Mouse (Mus musculus): ENCODE results near the gene Adamtsl4. TPM values are rescaled to one million over a fixed set of nuclear protein-coding genes. Genes with fewer than 3 reads are reported as not detected.
"Not testable (repeated sequence)": the region's sequence is repeated elsewhere in the genome, so short reads cannot be mapped to it uniquely, and the experiment has no call there.

Adamtsl4 gene
- total RNA-seq, 2 experiments from 2014 or later = not detected

DNA sequence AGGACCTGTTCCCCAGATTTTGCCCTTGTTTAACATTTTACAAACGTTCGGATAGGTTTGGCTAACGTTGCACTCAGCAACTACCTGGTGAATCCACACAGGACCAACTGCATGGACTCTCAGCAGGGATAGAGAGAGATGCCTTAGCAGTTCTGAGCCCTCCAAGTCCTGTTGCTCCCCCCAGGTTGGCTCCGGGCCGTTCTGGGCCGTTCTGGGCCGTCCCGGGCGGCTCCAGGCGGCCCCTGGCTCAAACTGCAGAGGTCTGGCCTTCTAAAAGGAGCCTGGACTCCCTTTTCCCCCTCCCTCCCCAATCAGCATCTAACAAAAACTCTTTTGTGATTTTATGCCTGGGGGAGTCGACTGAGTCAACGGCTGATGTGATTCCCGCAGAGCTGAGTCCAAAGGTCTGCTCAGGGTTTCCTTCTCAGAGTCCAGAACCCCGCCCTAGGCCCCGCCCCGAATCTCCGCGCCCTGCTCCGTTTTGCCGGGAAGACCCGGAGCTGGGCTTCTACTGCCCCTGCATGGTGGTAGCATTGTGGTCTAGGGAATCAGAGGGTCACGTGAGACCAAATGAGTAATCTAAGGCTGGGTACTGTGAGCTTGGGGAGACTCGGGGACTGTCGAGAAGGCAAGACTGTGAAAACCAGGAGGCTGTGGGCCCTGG lies 14.3 kb upstream of the Adamtsl4 start:
- no peak for ATAC-seq (replicated peaks; ENCODE audit: low FRiP score, poor library complexity, severe bottlenecking)

GRCm38 (mm10) chr3:95701085-95701484 lies 13.4 kb upstream of the Adamtsl4 start:
- no peak for ATAC-seq (replicated peaks; ENCODE audit: low FRiP score, poor library complexity, severe bottlenecking)

DNA sequence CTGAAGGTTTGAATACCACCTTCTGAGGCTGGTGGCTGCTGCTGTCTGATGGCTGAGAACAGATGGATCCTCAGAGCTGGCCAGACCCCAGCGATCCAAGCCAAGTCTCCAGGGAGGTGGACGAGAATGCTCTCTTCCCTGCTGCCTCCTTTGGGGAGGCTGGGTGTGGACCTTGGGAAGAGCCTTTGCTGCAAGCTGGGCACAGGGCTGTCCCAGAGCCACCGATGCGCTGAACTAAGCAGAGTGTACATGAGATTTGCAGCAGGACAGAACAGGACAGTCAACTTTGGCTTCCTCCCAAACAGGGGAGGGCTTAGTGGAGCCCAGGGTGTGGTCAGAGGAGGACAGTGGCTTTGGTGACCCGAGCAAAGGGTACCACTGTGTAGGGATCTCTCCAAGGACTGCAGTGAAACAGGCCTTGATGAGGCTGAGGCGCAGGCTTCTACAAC lies 12.5 kb upstream of the Adamtsl4 start:
- ATAC-seq (replicated peaks; ENCODE audit: low FRiP score, poor library complexity, severe bottlenecking) = no peak

DNA sequence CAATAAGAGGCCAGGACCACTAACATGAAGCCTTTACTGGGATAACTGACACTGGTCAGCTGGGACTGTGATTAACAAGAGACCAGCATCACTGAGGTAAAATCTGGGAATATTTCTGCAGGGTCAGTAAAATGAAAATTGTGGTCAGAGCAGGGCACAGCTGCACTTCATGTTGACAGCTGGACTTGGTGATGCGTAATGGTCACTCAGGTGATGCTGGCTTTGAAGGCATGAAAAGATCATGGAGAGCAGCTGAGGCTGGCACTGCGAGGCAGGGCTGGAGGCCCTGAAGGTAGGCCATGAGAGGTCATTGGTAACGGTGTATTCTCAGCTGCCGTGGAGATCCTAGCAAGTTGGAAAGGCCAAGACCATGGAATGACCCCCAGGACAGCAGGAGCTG lies 10.6 kb upstream of the Adamtsl4 start:
- ATAC-seq (replicated peaks; ENCODE audit: low FRiP score, poor library complexity, severe bottlenecking) = no peak

- no peak for ATAC-seq (replicated peaks; ENCODE audit: low FRiP score, poor library complexity, severe bottlenecking)
These were observed 8.6 kb upstream of the Adamtsl4 start for GRCm38 (mm10) chr3:95696360-95696759.

GRCm38 (mm10) chr3:95695796-95696195 lies 8.1 kb upstream of the Adamtsl4 start:
- ATAC-seq (replicated peaks; ENCODE audit: low FRiP score, poor library complexity, severe bottlenecking) = no peak

DNA sequence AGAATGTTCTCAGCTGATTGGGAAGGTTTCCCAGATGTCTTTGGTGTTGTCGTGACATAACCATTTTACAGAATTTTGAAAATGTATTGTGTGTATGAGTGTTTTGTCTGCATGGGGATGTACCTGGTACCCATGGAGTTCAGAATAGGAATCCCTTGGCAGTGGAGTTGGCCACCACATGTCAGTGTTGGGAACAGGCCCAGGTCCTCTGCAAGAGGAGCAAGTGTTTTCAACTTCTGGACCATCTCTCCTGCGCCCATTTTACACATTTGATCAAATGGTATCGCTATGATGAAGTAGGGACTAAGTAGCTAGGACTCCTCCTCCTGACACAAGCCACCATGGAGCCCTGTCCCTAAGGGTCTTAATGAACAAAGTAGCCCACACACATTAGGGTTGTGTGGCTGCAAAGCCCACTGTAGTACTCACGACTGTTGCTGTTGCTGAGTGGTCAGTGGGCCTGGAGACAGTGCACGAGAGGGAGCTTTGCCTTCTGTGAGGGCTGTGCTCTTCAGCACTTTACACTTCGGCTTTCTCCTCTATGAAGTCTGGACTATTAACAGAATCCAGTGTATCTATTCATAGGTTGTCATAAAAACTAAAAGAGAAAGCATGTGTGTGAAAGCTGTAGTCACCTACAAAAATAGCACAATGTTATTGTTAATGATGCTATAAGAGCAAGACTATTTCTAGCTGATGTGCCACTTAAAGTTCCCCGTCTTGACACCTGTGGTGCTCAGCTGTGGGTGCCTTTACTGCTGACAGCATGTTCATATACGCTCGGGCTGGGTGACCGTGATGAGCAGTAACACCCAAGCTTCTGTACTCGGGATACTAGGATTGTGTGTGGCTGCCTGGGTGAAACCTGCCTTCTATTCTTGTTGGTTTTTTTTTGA lies 7.3 kb upstream of the Adamtsl4 start:
- ATAC-seq (replicated peaks; ENCODE audit: low FRiP score, poor library complexity, severe bottlenecking) = no peak

DNA sequence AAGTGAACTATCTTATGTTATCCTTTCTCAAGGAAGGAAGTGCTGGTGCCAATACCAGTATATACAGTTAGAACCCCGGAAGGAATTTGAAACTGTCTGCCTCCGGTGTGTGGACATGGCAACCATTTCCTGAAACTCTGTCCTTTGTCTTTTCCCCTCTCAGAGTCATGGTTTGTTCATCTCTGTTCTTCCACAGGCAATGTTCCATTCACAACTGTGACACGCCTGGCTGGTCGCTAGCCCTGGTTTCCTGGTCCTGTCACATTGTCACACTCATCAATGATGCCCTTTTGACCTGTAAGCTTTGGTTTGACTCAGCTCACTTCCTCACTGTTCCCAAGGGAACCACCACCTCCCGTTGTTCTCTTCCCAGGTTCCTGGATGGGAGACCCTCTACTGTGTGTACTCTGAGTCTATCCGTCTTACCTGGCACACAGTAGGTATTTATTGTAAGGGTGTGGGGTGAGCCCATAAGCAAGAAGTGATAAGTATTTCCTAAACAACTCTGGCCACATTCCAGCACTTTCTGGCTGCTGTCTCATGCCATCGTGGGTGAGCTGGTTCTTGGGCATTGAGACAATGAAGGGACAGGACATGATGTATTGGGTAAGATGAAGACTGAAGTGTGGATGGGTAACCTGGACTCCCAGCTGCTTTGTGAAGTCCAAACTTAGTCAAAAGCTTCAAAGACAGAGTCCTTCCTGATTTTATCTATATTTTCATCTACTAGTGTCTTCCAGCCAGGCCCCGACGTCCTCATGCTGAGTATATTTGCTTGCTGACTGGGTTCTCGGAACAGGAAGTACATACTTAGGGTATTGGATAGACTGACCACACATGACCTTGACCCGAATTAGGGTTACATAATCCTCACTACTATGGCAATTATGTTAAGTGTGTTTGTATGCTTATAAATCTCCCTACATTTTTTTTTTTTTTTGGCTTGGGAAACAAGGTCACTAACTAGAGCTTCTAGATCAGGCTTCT lies 6.4 kb upstream of the Adamtsl4 start:
- ATAC-seq (replicated peaks; ENCODE audit: low FRiP score, poor library complexity, severe bottlenecking) = no peak

- no peak for ATAC-seq (replicated peaks; ENCODE audit: low FRiP score, poor library complexity, severe bottlenecking)
These were observed 5.0 kb upstream of the Adamtsl4 start for GRCm38 (mm10) chr3:95692677-95693076.

- not testable (repeated sequence) for ATAC-seq (replicated peaks; ENCODE audit: low FRiP score, poor library complexity, severe bottlenecking)
These were observed 2.8 kb upstream of the Adamtsl4 start for GRCm38 (mm10) chr3:95690552-95690951.

DNA sequence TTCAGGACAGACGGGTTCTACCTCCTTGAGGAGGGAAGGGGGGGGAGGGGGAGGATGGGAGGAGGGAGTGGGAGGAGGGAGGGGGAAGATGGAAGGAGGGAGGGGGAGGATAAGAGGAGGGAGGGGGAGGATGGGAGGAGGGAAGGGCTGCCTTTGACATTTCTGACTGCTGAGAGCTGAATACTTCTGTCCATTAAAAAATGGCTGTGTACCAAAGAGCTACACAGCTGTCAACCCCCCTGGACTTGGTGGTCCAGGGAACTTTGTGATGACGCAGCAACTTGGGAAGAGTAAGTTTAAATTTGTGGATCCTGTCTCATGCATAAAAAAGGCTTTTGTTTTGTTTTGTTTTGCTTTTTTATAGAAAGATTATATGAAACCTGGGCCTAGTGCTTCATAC lies 2.2 kb upstream of the Adamtsl4 start:
- no peak for ATAC-seq (replicated peaks; ENCODE audit: low FRiP score, poor library complexity, severe bottlenecking)

DNA sequence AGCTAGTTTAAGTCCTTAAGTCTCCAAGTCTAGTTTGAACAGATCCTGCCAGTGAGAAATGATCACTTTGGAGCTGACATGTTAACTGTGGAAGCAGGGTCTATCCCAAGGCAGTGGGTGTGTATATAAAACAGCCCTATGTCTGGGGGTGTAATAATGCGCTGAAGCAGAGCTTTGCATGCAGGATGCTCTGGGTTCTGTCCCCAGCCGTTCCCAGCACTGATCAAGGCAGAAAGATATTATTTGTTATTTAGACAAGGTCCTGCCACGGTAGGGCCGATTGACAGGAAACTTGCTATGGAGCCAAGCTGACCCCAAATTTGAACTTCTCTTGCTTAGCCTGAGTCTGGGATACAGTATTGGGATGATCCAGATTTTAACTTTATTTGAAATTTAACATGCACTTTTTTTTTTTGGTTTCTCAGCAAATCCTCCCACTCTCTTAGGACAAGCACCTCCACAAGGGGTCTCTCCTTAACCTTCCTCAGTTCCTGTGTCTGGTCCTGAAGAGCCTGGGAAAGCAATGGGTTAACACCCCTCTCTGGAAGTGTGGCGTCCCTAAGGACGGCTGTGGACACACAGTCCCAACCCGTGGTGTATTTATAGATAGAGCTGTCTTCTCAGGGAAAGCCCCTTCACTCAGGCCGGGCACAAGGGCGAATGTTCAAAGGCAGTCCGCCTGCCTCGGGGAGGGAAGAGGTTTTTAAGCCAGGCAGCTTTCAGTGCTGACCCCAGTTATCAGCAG lies 1.6 kb upstream of the Adamtsl4 start:
- no peak for ATAC-seq (replicated peaks; ENCODE audit: low FRiP score, poor library complexity, severe bottlenecking)

GRCm38 (mm10) chr3:95687168-95687523 lies 571 bp downstream of the Adamtsl4 start:
- ATAC-seq (replicated peaks; ENCODE audit: low FRiP score, poor library complexity, severe bottlenecking) = no peak

DNA sequence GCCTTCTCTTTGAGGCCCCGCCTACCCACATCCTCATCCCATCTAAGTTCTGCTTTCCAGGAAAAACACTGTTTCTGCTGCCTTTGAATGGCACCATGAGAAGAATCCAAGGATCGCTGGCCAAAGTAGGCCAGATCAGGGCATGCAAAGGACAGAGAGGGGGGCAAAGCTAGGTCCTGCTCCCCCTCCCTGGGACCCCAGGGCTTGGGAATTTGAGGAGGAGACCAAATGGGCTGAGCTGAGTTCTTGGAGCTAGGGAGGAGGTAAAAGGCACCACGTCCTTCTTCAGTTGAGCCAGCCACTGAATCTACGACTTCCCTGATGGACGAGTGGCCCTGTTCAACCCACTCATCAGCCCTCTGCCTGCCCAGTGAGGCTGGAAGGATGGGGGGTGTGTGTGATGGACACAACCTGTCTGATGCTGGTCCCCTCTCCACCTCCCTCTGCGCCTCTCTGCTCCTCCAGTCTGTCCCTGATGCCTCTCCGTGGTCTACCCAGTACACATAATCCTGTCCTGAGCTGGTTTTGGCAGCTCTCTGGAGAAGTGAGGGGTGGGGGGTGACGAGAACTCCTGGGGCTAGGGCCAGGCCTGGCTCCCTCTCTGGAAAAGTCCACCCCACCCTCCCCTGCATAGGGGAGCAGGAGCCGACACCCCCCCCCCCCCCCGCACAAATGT lies 1.1 kb downstream of the Adamtsl4 start:
- no peak for ATAC-seq (replicated peaks; ENCODE audit: low FRiP score, poor library complexity, severe bottlenecking)

GRCm38 (mm10) chr3:95685701-95686100 lies 2.0 kb downstream of the Adamtsl4 start:
- no peak for ATAC-seq (replicated peaks; ENCODE audit: low FRiP score, poor library complexity, severe bottlenecking)

DNA sequence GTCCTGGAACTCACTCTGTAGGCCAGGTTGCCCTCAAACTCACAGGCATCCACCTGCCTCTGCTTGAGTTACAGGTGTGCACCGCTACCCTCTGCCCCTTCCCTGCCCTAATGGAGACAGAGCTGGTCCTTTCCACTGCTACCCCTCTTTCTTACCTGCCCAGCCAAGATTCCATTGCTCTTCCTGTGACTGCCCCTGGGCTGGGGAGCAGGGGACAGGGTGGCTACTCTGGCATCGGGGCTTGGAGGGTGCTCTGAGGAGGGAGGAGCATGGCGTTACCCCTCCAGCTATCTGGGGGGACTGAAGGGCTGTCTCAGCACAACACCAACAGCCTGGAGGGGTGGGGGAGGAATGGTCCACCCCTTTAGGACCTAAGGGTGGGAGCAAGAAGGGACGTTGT lies 2.4 kb downstream of the Adamtsl4 start:
- ATAC-seq (replicated peaks; ENCODE audit: low FRiP score, poor library complexity, severe bottlenecking) = no peak

- ATAC-seq (replicated peaks; ENCODE audit: low FRiP score, poor library complexity, severe bottlenecking) = no peak
These were observed 2.9 kb downstream of the Adamtsl4 start for GRCm38 (mm10) chr3:95684846-95685245.

GRCm38 (mm10) chr3:95682878-95683277 lies 4.8 kb downstream of the Adamtsl4 start:
- no peak for ATAC-seq (replicated peaks; ENCODE audit: low FRiP score, poor library complexity, severe bottlenecking)

- no peak for ATAC-seq (replicated peaks; ENCODE audit: low FRiP score, poor library complexity, severe bottlenecking)
These were observed 6.4 kb downstream of the Adamtsl4 start for GRCm38 (mm10) chr3:95681365-95681764.

All from erythroblast, adult 5-6 weeks (primary cell).